Mouse (Mus musculus) testis, adult 2 months (tissue): ENCODE data around the gene Zfp804a. TPM values are rescaled to one million over a fixed set of nuclear protein-coding genes. Genes with fewer than 3 reads are reported as not detected.

Experiments
- H3K27ac ChIP-seq: fragments of 200-500 bp; 2 replicates; pipeline ENCODE4 v1.5.1; 2012; ENCODE audit warnings: low read depth, low read length; ENCODE audit not compliant: control insufficient read depth, insufficient read depth
- H3K27me3 ChIP-seq: fragments of 200-500 bp; 2 replicates; pipeline ENCODE4 v1.6.1; 2012; ENCODE audit warnings: mild to moderate bottlenecking, low read length, moderate library complexity; ENCODE audit not compliant: control insufficient read depth, insufficient read depth
- H3K36me3 ChIP-seq: fragments of 200-500 bp; 2 replicates; pipeline ENCODE4 v1.6.1; 2012; ENCODE audit warnings: mild to moderate bottlenecking, low read length; ENCODE audit not compliant: control insufficient read depth, insufficient read depth
- H3K4me1 ChIP-seq: fragments of 200-500 bp; 2 replicates; pipeline ENCODE4 v1.6.1; 2012; ENCODE audit warnings: low read length; ENCODE audit not compliant: control insufficient read depth, insufficient read depth
- H3K4me3 ChIP-seq: fragments of 200-500 bp; 2 replicates; pipeline ENCODE4 v1.5.1; 2012; ENCODE audit warnings: low read depth, mild to moderate bottlenecking, low read length, moderate library complexity, mixed read lengths; ENCODE audit not compliant: control insufficient read depth
- CTCF ChIP-seq: fragments of 200-500 bp; IDR thresholded peaks from 2 replicates; pipeline ENCODE4 v1.5.1; 2012; ENCODE audit warnings: low read depth, mild to moderate bottlenecking, inconsistent platforms, low read length, moderate library complexity; ENCODE audit not compliant: control insufficient read depth, insufficient read depth, insufficient replicate concordance
- POLR2A ChIP-seq: fragments of 200-500 bp; IDR thresholded peaks from 2 replicates; pipeline ENCODE4 v1.6.1; 2012; ENCODE audit warnings: low read depth, mild to moderate bottlenecking, inconsistent platforms, low read length, moderate library complexity; ENCODE audit not compliant: control insufficient read depth
- polyA plus RNA-seq: library from polyadenylated mRNA; depleted of rRNA; stranded (reverse); fragments of >200 nt; gene quantifications from 2 replicates; pipeline ENCODE4 v1.2.3, GENCODE M21; 2012

The Zfp804a gene
- polyA plus RNA-seq, 1 experiment: not detected

GRCm38 (mm10) chr2:82253382-82253781, 200.4 kb downstream of the Zfp804a start:
- no peak for TF ChIP-seq CTCF
- no peak for TF ChIP-seq POLR2A
- Histone ChIP-seq H3K4me1 (no peaks in the 10 kb centered on the region), H3K4me3 (no peak overlapping the region), H3K27me3 (no peaks in the 10 kb centered on the region), H3K27ac (no peak overlapping the region), H3K36me3 (no peaks in the 10 kb centered on the region)

- Histone ChIP-seq H3K4me1 (no peaks in the 10 kb centered on the region), H3K4me3 (no peak overlapping the region), H3K27me3 (no peaks in the 10 kb centered on the region), H3K36me3 (no peaks in the 10 kb centered on the region), H3K27ac (no peak overlapping the region)
- TF ChIP-seq CTCF (no peak), POLR2A (no peak)
Measured at GRCm38 (mm10) chr2:82282591-82283269, 229.7 kb downstream of the Zfp804a start.

- no peak overlapping the region for H3K27ac ChIP-seq
- no peaks in the 10 kb centered on the region for H3K27me3 ChIP-seq
- H3K4me1 ChIP-seq: no peaks in the 10 kb centered on the region
- TF ChIP-seq CTCF: no peak
- no peak for TF ChIP-seq POLR2A
- no peaks in the 10 kb centered on the region for H3K36me3 ChIP-seq
- H3K4me3 ChIP-seq: no peak overlapping the region
Measured at GRCm38 (mm10) chr2:82294932-82295493, 242.0 kb downstream of the Zfp804a start.
